Mouse (Mus musculus) CD4-positive, CD25-positive, alpha-beta regulatory T cell (primary cell): Measurements from ENCODE around the gene Lgals3bp. TPM values are rescaled to one million over a fixed set of nuclear protein-coding genes. Genes with fewer than 3 reads are reported as not detected.

ENCODE experiments used
- polyA plus RNA-seq: library from polyadenylated mRNA; unstranded; fragments of 100-300 nt; shearing (Covaris generic); gene quantifications from one replicate; pipeline ENCODE4 v1.2.1, GENCODE M21; 2017

Gene Lgals3bp
- polyA plus RNA-seq, result 133 TPM

DNA sequence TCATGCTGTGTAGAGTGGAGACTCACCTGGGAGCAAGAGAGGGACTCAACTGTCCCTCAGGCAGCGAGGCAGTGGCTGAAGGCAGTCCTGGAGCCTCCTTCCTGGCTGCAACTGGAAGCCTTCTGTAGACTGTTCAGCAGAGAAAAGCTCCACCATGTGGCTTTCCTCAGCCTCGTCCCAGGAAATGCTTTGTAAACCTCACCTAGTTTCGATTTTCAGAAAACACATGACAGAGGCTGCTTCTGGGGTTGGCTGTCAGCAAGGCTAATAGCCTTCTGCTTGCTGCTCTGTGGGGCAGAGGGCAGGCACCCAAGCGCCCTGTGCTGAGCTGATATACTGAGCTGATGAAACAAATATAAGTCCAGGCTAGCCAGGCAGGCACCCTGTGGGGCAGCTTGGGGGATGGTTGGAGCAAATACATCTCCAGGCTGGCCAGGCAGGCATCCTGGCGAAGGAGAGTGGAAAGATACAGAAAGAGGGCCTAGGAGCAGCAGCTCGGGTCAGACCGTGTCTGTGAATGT is at the start of gene Lgals3bp:
Lgals3bp (minus strand) TSS at position 333 of the 521 bp plus-strand sequence.

GRCm38 (mm10) chr11:118427986-118428385 is 26.1 kb upstream of the Lgals3bp start, which contains the start of gene C1qtnf1:
C1qtnf1 (plus strand) TSS chr11:118428203.

GRCm38 (mm10) chr11:118418834-118419504 is 17.1 kb upstream of the Lgals3bp start, which contains the start of gene Cant1:
Cant1 (minus strand) TSS chr11:118419086.

GRCm38 (mm10) chr11:118355640-118356039 is 46.3 kb downstream of the Lgals3bp start, which contains the start of gene Timp2:
Timp2 (minus strand) TSS chr11:118355740.

Other genes starting within 250 kb of the Lgals3bp start
- gene Cyth1, start 153.5 kb downstream of the Lgals3bp start, polyA plus RNA-seq, result 314 TPM
- 31.6 TPM for gene Usp36, start 111.8 kb downstream of the Lgals3bp start, polyA plus RNA-seq
- 0.12 TPM for gene Cep295nl, start 59.6 kb downstream of the Lgals3bp start, polyA plus RNA-seq
- 80.2 TPM for gene Timp2, start 46.4 kb downstream of the Lgals3bp start, polyA plus RNA-seq
- gene Cant1, start 17.0 kb upstream of the Lgals3bp start, polyA plus RNA-seq, result 43.7 TPM
- gene C1qtnf1, start 26.1 kb upstream of the Lgals3bp start, polyA plus RNA-seq, result not detected
- gene Engase, start 74.7 kb upstream of the Lgals3bp start, polyA plus RNA-seq, result 14.2 TPM